Comparison of ENCODE assay signal across 8 mouse cellular contexts in genomic region chr6:119105651-119106595, GRCm38 (mm10).
DNase-seq lines count a peak whose midpoint lies in the region; ATAC-seq lines count a peak whose summit lies in the region.

No protein-coding gene starts in this region.

- peaks cover 68% of the 10 kb centered on the region for H3K27me3 ChIP-seq in midbrain, embryonic 10.5 days (ENCODE audit: low read depth, poor library complexity, severe bottlenecking)
- H3K27me3 ChIP-seq in midbrain, embryonic 11.5 days (ENCODE audit: control insufficient read depth, insufficient read depth, low read length), result peaks cover 34% of the 10 kb centered on the region
- H3K27me3 ChIP-seq in intestine, embryonic 15.5 days (replicated peaks), result peaks cover 35% of the 10 kb centered on the region
- peaks cover 43% of the 10 kb centered on the region for H3K27me3 ChIP-seq in stomach, embryonic 15.5 days (replicated peaks)

- ATAC-seq in midbrain, embryonic 11.5 days (ENCODE audit: low FRiP score), result no peak
- ATAC-seq in intestine, embryonic 15.5 days, result no peak
- no peak for ATAC-seq in stomach, embryonic 15.5 days (ENCODE audit: insufficient read depth, low FRiP score, low read depth)

- H3K9me3 ChIP-seq in midbrain, embryonic 10.5 days (replicated peaks), result no peaks in the 10 kb centered on the region
- H3K9me3 ChIP-seq in midbrain, embryonic 11.5 days (ENCODE audit: control insufficient read depth, low read length), result no peaks in the 10 kb centered on the region
- H3K9me3 ChIP-seq in intestine, embryonic 15.5 days, result no peaks in the 10 kb centered on the region
- no peaks in the 10 kb centered on the region for H3K9me3 ChIP-seq in stomach, embryonic 15.5 days

- no peak overlapping the region for H3K9ac ChIP-seq in midbrain, embryonic 11.5 days (ENCODE audit: low read length)
- no peak overlapping the region; the same call in 1 of the 2 replicates for H3K9ac ChIP-seq in intestine, embryonic 15.5 days
- H3K9ac ChIP-seq in stomach, embryonic 15.5 days, result no peak overlapping the region

- H3K4me3 ChIP-seq in midbrain, embryonic 10.5 days, result peak overlapping the region; percentile 67; the same call in 1 of the 2 replicates
- no peak overlapping the region; the same call in 1 of the 2 replicates for H3K4me3 ChIP-seq in midbrain, embryonic 11.5 days (ENCODE audit: low read depth, low read length)
- peak overlapping the region; percentile 60 for H3K4me3 ChIP-seq in intestine, embryonic 15.5 days (replicated peaks)
- H3K4me3 ChIP-seq in stomach, embryonic 15.5 days (replicated peaks), result peak overlapping the region; percentile 63

- 23% methylated on average over 11 of the region's 11 CpGs for WGBS in midbrain, embryonic 10.5 days
- 17% methylated on average over 11 of the region's 11 CpGs for WGBS in midbrain, embryonic 11.5 days
- 21% methylated on average over 11 of the region's 11 CpGs for WGBS in intestine, embryonic 15.5 days
- 17% methylated on average over 11 of the region's 11 CpGs for WGBS in stomach, embryonic 15.5 days

- peak; percentile 55 to 81 for DNase-seq in adrenal gland, adult (ENCODE audit: inconsistent age in 2 of 2, low spot score in 1 of 2)
- DNase-seq in adrenal gland, adult 18-20 months (ENCODE audit: low spot score in 2 of 2), result no peak
- no peak for DNase-seq in midbrain, embryonic 10.5 days (ENCODE audit: low spot score)
- no peak for DNase-seq in midbrain, embryonic 11.5 days (ENCODE audit: low spot score, missing footprints)
- DNase-seq in spleen, adult 12 weeks (ENCODE audit: low spot score), result no peak
- DNase-seq in ovary, postnatal 14 days (ENCODE audit: low spot score), result no peak

- H3K4me1 ChIP-seq in midbrain, embryonic 10.5 days, result peaks cover 31% of the 10 kb centered on the region
- peaks cover 10% of the 10 kb centered on the region for H3K4me1 ChIP-seq in midbrain, embryonic 11.5 days (ENCODE audit: control insufficient read depth, insufficient read depth, low read length)
- peaks cover 9% of the 10 kb centered on the region for H3K4me1 ChIP-seq in intestine, embryonic 15.5 days (replicated peaks)
- H3K4me1 ChIP-seq in stomach, embryonic 15.5 days, result no peaks in the 10 kb centered on the region; the same call in 1 of the 2 replicates

- H3K4me2 ChIP-seq in midbrain, embryonic 11.5 days, result no peak overlapping the region
- peak overlapping the region; percentile 97 for H3K4me2 ChIP-seq in intestine, embryonic 15.5 days (replicated peaks)
- peak overlapping the region; percentile 95 for H3K4me2 ChIP-seq in stomach, embryonic 15.5 days

- no peak overlapping the region for H3K27ac ChIP-seq in midbrain, embryonic 10.5 days (replicated peaks)
- no peak overlapping the region for H3K27ac ChIP-seq in midbrain, embryonic 11.5 days (ENCODE audit: low read depth, low read length)
- H3K27ac ChIP-seq in intestine, embryonic 15.5 days, result no peak overlapping the region
- H3K27ac ChIP-seq in stomach, embryonic 15.5 days, result no peak overlapping the region

- no peaks in the 10 kb centered on the region for H3K36me3 ChIP-seq in midbrain, embryonic 10.5 days
- H3K36me3 ChIP-seq in midbrain, embryonic 11.5 days (ENCODE audit: control insufficient read depth, insufficient read depth, low read length), result no peaks in the 10 kb centered on the region
- H3K36me3 ChIP-seq in intestine, embryonic 15.5 days, result no peaks in the 10 kb centered on the region
- no peaks in the 10 kb centered on the region for H3K36me3 ChIP-seq in stomach, embryonic 15.5 days

Comparison
In these comparisons a context has a peak if more than half of its experiments do, and no peak if none do; other contexts are left out.
1. DNase-seq: peak in adrenal gland, adult (2 of 2); none in adrenal gland, adult 18-20 months (0 of 2), midbrain, embryonic 10.5 days (single experiment), midbrain, embryonic 11.5 days (single experiment), spleen, adult 12 weeks (single experiment) and ovary, postnatal 14 days (single experiment).